Mouse (Mus musculus) gastrocnemius, adult 18-20 months (tissue): Measurements from ENCODE around the gene Lipt2. TPM values are rescaled to one million over a fixed set of nuclear protein-coding genes. Genes with fewer than 3 reads are reported as not detected.

Experiments used
- DNase-seq: peaks from one replicate; pipeline ENCODE4 v3.0.0; 2021; ENCODE audit warnings: low spot score
- long read RNA-seq, 2 experiments: library from polyadenylated mRNA; stranded (forward); transcript quantifications; one replicate each; pipeline ENCODE4 v2.0.0; 2021
- total RNA-seq, 2 experiments: library from RNA; stranded (reverse); gene quantifications; 2 replicates each; pipeline ENCODE4 v1.2.3; 2021

Gene Lipt2
- 1 to 10 TPM; 3.9 to 4.3 TPM for total RNA-seq
- long read RNA-seq, experiment 1, transcript Lipt2-201 (2 exons, 1,663 nt), result major isoform, 5 of 6 reads
- long read RNA-seq, experiment 1, partial matches to known transcripts, result 0 of 6 reads
- long read RNA-seq, experiment 1, other reads (novel, unspliced or antisense), result 1 of 6 reads
- long read RNA-seq, experiment 2, partial matches to known transcripts, result 0 of 3 reads
- long read RNA-seq, experiment 2, other reads (novel, unspliced or antisense), result 0 of 3 reads

- DNase-seq, result peak; percentile 94
These were observed at the start of gene Lipt2 for GRCm38 (mm10) chr7:100159105-100159841. Gene Lipt2 (plus strand): TSS chr7:100159277.

GRCm38 (mm10) chr7:100111506-100111905, 47.6 kb upstream of the Lipt2 start:
- no peak for DNase-seq

GRCm38 (mm10) chr7:100113821-100114220, 45.3 kb upstream of the Lipt2 start:
- DNase-seq, result no peak

GRCm38 (mm10) chr7:100114279-100114678, 44.8 kb upstream of the Lipt2 start:
- DNase-seq, result no peak

GRCm38 (mm10) chr7:100120791-100121261, 38.3 kb upstream of the Lipt2 start:
- DNase-seq, result no peak

- DNase-seq, result peak; percentile 99
These were observed 37.7 kb upstream of the Lipt2 start, which contains the start of gene Pold3 for GRCm38 (mm10) chr7:100121376-100121789. Gene Pold3 (minus strand): TSS chr7:100121565.

- no peak for DNase-seq
These were observed 35.6 kb upstream of the Lipt2 start for GRCm38 (mm10) chr7:100123486-100123885.

GRCm38 (mm10) chr7:100124211-100124610, 34.9 kb upstream of the Lipt2 start:
- DNase-seq, result no peak

GRCm38 (mm10) chr7:100125166-100125565, 33.9 kb upstream of the Lipt2 start:
- DNase-seq, result no peak

GRCm38 (mm10) chr7:100126514-100126913, 32.6 kb upstream of the Lipt2 start:
- no peak for DNase-seq

GRCm38 (mm10) chr7:100128262-100129041, 30.6 kb upstream of the Lipt2 start:
- no peak for DNase-seq

GRCm38 (mm10) chr7:100130592-100130991, 28.5 kb upstream of the Lipt2 start:
- DNase-seq, result no peak

- no peak for DNase-seq
These were observed 26.7 kb upstream of the Lipt2 start for GRCm38 (mm10) chr7:100132379-100132778.

GRCm38 (mm10) chr7:100137038-100137437, 22.0 kb upstream of the Lipt2 start:
- DNase-seq, result no peak

- no peak for DNase-seq
These were observed 21.0 kb upstream of the Lipt2 start for GRCm38 (mm10) chr7:100138075-100138474.

GRCm38 (mm10) chr7:100140591-100140990, 18.5 kb upstream of the Lipt2 start:
- DNase-seq, result no peak

- DNase-seq, result no peak
These were observed 10.5 kb upstream of the Lipt2 start for GRCm38 (mm10) chr7:100148586-100148985.

- DNase-seq, result no peak
These were observed 9.0 kb upstream of the Lipt2 start for GRCm38 (mm10) chr7:100150086-100150485.

- DNase-seq, result no peak
These were observed 8.5 kb upstream of the Lipt2 start for GRCm38 (mm10) chr7:100150626-100151025.

- no peak for DNase-seq
These were observed 1.4 kb upstream of the Lipt2 start for GRCm38 (mm10) chr7:100157669-100158068.

GRCm38 (mm10) chr7:100160006-100160405, 929 bp downstream of the Lipt2 start:
- DNase-seq, result no peak

GRCm38 (mm10) chr7:100163506-100163905, 4.4 kb downstream of the Lipt2 start:
- DNase-seq, result no peak
